Mouse (Mus musculus) ovary, adult 18-20 months (tissue): Measurements from ENCODE around the gene Gm4631.
"Not testable (repeated sequence)": the region's sequence is repeated elsewhere in the genome, so short reads cannot be mapped to it uniquely, and the experiment has no call there.

Experiments used
- DNase-seq: peaks from one replicate; pipeline ENCODE4 v3.0.0; 2022; ENCODE audit warnings: low spot score, mixed read lengths

The Gm4631 gene

GRCm38 (mm10) chr2:175338097-175338496, at the start of gene Gm4631:
Gm4631 (minus strand) TSS chr2:175338197.
- not testable (repeated sequence) for DNase-seq

GRCm38 (mm10) chr2:175372136-175372535, 34.1 kb upstream of the Gm4631 start, which contains the start of gene Zfp968:
Zfp968 (plus strand) TSS chr2:175372436.
- not testable (repeated sequence) for DNase-seq

- not testable (repeated sequence) for DNase-seq
These were observed 63.2 kb downstream of the Gm4631 start, which contains the start of gene Gm14440 for GRCm38 (mm10) chr2:175274825-175275224. Gm14440 (plus strand) TSS chr2:175275125.
